Mouse (Mus musculus): ENCODE results near the gene Msantd1. TPM values are rescaled to one million over a fixed set of nuclear protein-coding genes. Genes with fewer than 3 reads are reported as not detected.

Msantd1 gene
- polyA plus RNA-seq, 1 experiment from 2014 or later, result 0.80 TPM

- DNase-seq (ENCODE audit: low spot score), result peak; percentile 92
- Histone ChIP-seq H3K4me2 (ENCODE audit: low read depth, low read length) (peak within 1 kb of the TSS; percentile 81), H3K4me3 (ENCODE audit: low read depth, low read length) (peak within 1 kb of the TSS; percentile 94), H3K27ac (replicated peaks; ENCODE audit: low read depth, low read length) (peak within 1 kb of the TSS; percentile 93), H3K9ac (replicated peaks; ENCODE audit: low read length) (peak within 1 kb of the TSS; percentile 99), H3K9me3 (replicated peaks; ENCODE audit: control insufficient read depth, low read length) (no peaks in the 10 kb centered on the region), H3K4me1 (ENCODE audit: control insufficient read depth, insufficient read depth, low read length) (no peaks in the 10 kb centered on the region; the same call in 1 of the 2 replicates), H3K27me3 (ENCODE audit: control insufficient read depth, insufficient read depth, low read length) (no peaks in the 10 kb centered on the region), H3K36me3 (replicated peaks; ENCODE audit: control insufficient read depth, insufficient read depth, low read depth, low read length) (no peaks in the 10 kb centered on the region)
- WGBS, result under 1% methylated on average over 59 of the region's 84 CpGs
- ATAC-seq (replicated peaks; ENCODE audit: insufficient number of reproducible peaks, low FRiP score, low TSS enrichment, low read depth), result peak; percentile 91
These were observed 41.3 kb downstream of the Msantd1 start, which contains the start of gene Rgs12 for GRCm38 (mm10) chr5:34948861-34949760. Gene Rgs12, plus strand, starts transcription at chr5:34949445.

- WGBS, result under 1% methylated on average over 12 of the region's 12 CpGs
- H3K4me1 ChIP-seq (ENCODE audit: control insufficient read depth, insufficient read depth, low read length), result no peaks in the 10 kb centered on the region; the same call in 1 of the 2 replicates
- H3K4me2 ChIP-seq (ENCODE audit: low read depth, low read length), result peak overlapping the region; percentile 81
- peak overlapping the region; percentile 93 for H3K27ac ChIP-seq (replicated peaks; ENCODE audit: low read depth, low read length)
- DNase-seq (ENCODE audit: low spot score) (peak; percentile 52), ATAC-seq (replicated peaks; ENCODE audit: insufficient number of reproducible peaks, low FRiP score, low TSS enrichment, low read depth) (peak; percentile 74)
- H3K9ac ChIP-seq (replicated peaks; ENCODE audit: low read length), result peak overlapping the region; percentile 99
- H3K9me3 ChIP-seq (replicated peaks; ENCODE audit: control insufficient read depth, low read length), result no peaks in the 10 kb centered on the region
- no peaks in the 10 kb centered on the region for H3K36me3 ChIP-seq (replicated peaks; ENCODE audit: control insufficient read depth, insufficient read depth, low read depth, low read length)
- H3K27me3 ChIP-seq (ENCODE audit: control insufficient read depth, insufficient read depth, low read length), result no peaks in the 10 kb centered on the region
- peak overlapping the region; percentile 94 for H3K4me3 ChIP-seq (ENCODE audit: low read depth, low read length)
These were observed 42.0 kb downstream of the Msantd1 start for GRCm38 (mm10) chr5:34949769-34950211.

GRCm38 (mm10) chr5:34950486-34951160, 42.8 kb downstream of the Msantd1 start:
- DNase-seq (ENCODE audit: low spot score), result no peak
- H3K9ac ChIP-seq (replicated peaks; ENCODE audit: low read length), result peak overlapping the region; percentile 99
- no peak for ATAC-seq (replicated peaks; ENCODE audit: insufficient number of reproducible peaks, low FRiP score, low TSS enrichment, low read depth)
- peak overlapping the region; percentile 94 for H3K4me3 ChIP-seq (ENCODE audit: low read depth, low read length)
- no peaks in the 10 kb centered on the region for H3K36me3 ChIP-seq (replicated peaks; ENCODE audit: control insufficient read depth, insufficient read depth, low read depth, low read length)
- no peaks in the 10 kb centered on the region for H3K27me3 ChIP-seq (ENCODE audit: control insufficient read depth, insufficient read depth, low read length)
- no peaks in the 10 kb centered on the region; the same call in 1 of the 2 replicates for H3K4me1 ChIP-seq (ENCODE audit: control insufficient read depth, insufficient read depth, low read length)
- 78% methylated on average over 6 of the region's 6 CpGs for WGBS
- H3K9me3 ChIP-seq (replicated peaks; ENCODE audit: control insufficient read depth, low read length), result no peaks in the 10 kb centered on the region
- peak overlapping the region; percentile 81 for H3K4me2 ChIP-seq (ENCODE audit: low read depth, low read length)
- no peak overlapping the region; the same call in 1 of the 2 replicates for H3K27ac ChIP-seq (replicated peaks; ENCODE audit: low read depth, low read length)

- Histone ChIP-seq H3K27ac (replicated peaks; ENCODE audit: low read depth, low read length) (no peak overlapping the region), H3K4me2 (ENCODE audit: low read depth, low read length) (peak overlapping the region; percentile 10; the same call in 1 of the 2 replicates), H3K4me3 (ENCODE audit: low read depth, low read length) (no peak overlapping the region), H3K27me3 (ENCODE audit: control insufficient read depth, insufficient read depth, low read length) (no peaks in the 10 kb centered on the region), H3K9ac (replicated peaks; ENCODE audit: low read length) (no peak overlapping the region), H3K9me3 (replicated peaks; ENCODE audit: control insufficient read depth, low read length) (no peaks in the 10 kb centered on the region), H3K4me1 (ENCODE audit: control insufficient read depth, insufficient read depth, low read length) (no peaks in the 10 kb centered on the region; the same call in 1 of the 2 replicates), H3K36me3 (replicated peaks; ENCODE audit: control insufficient read depth, insufficient read depth, low read depth, low read length) (no peaks in the 10 kb centered on the region)
- no peak for DNase-seq (ENCODE audit: low spot score)
- 93% methylated on average over 8 of the region's 8 CpGs for WGBS
- no peak for ATAC-seq (replicated peaks; ENCODE audit: insufficient number of reproducible peaks, low FRiP score, low TSS enrichment, low read depth)
These were observed 43.5 kb downstream of the Msantd1 start for GRCm38 (mm10) chr5:34951161-34951834.

- Histone ChIP-seq H3K36me3 (replicated peaks; ENCODE audit: control insufficient read depth, insufficient read depth, low read depth, low read length) (no peaks in the 10 kb centered on the region), H3K9me3 (replicated peaks; ENCODE audit: control insufficient read depth, low read length) (no peaks in the 10 kb centered on the region), H3K27me3 (ENCODE audit: control insufficient read depth, insufficient read depth, low read length) (no peaks in the 10 kb centered on the region), H3K4me2 (ENCODE audit: low read depth, low read length) (no peak overlapping the region), H3K4me3 (ENCODE audit: low read depth, low read length) (no peak overlapping the region), H3K27ac (replicated peaks; ENCODE audit: low read depth, low read length) (no peak overlapping the region), H3K4me1 (ENCODE audit: control insufficient read depth, insufficient read depth, low read length) (no peaks in the 10 kb centered on the region), H3K9ac (replicated peaks; ENCODE audit: low read length) (no peak overlapping the region; the same call in 1 of the 2 replicates)
- 79% methylated on average over 6 of the region's 6 CpGs for WGBS
- ATAC-seq (replicated peaks; ENCODE audit: insufficient number of reproducible peaks, low FRiP score, low TSS enrichment, low read depth) (no peak), DNase-seq (ENCODE audit: low spot score) (no peak)
These were observed 46.7 kb downstream of the Msantd1 start for GRCm38 (mm10) chr5:34954508-34954907.

- WGBS, result 80% methylated on average over 5 of the region's 5 CpGs
- Histone ChIP-seq H3K9me3 (replicated peaks; ENCODE audit: control insufficient read depth, low read length) (no peaks in the 10 kb centered on the region), H3K27ac (replicated peaks; ENCODE audit: low read depth, low read length) (no peak overlapping the region), H3K4me3 (ENCODE audit: low read depth, low read length) (no peak overlapping the region), H3K36me3 (replicated peaks; ENCODE audit: control insufficient read depth, insufficient read depth, low read depth, low read length) (no peaks in the 10 kb centered on the region), H3K4me1 (ENCODE audit: control insufficient read depth, insufficient read depth, low read length) (no peaks in the 10 kb centered on the region), H3K4me2 (ENCODE audit: low read depth, low read length) (no peak overlapping the region), H3K27me3 (ENCODE audit: control insufficient read depth, insufficient read depth, low read length) (no peaks in the 10 kb centered on the region), H3K9ac (replicated peaks; ENCODE audit: low read length) (no peak overlapping the region)
- ATAC-seq (replicated peaks; ENCODE audit: insufficient number of reproducible peaks, low FRiP score, low TSS enrichment, low read depth) (no peak), DNase-seq (ENCODE audit: low spot score) (no peak)
These were observed 47.8 kb downstream of the Msantd1 start for GRCm38 (mm10) chr5:34955630-34956029.

- Histone ChIP-seq H3K4me2 (ENCODE audit: low read depth, low read length) (no peak overlapping the region), H3K4me3 (ENCODE audit: low read depth, low read length) (no peak overlapping the region), H3K4me1 (ENCODE audit: control insufficient read depth, insufficient read depth, low read length) (no peaks in the 10 kb centered on the region), H3K27ac (replicated peaks; ENCODE audit: low read depth, low read length) (no peak overlapping the region), H3K27me3 (ENCODE audit: control insufficient read depth, insufficient read depth, low read length) (no peaks in the 10 kb centered on the region), H3K9ac (replicated peaks; ENCODE audit: low read length) (no peak overlapping the region), H3K36me3 (replicated peaks; ENCODE audit: control insufficient read depth, insufficient read depth, low read depth, low read length) (no peaks in the 10 kb centered on the region), H3K9me3 (replicated peaks; ENCODE audit: control insufficient read depth, low read length) (no peaks in the 10 kb centered on the region)
- 79% methylated on average over 7 of the region's 7 CpGs for WGBS
- DNase-seq (ENCODE audit: low spot score) (no peak), ATAC-seq (replicated peaks; ENCODE audit: insufficient number of reproducible peaks, low FRiP score, low TSS enrichment, low read depth) (no peak)
These were observed 48.3 kb downstream of the Msantd1 start for GRCm38 (mm10) chr5:34956151-34956550.

Data from embryonic facial prominence, embryonic 11.5 days (tissue).